Mouse (Mus musculus) NIH3T3 (cell line): ENCODE results near the gene Zfp827.

Experiments
- DNase-seq: peaks from one replicate; pipeline ENCODE4 v3.0.0-alpha.2; 2012; ENCODE audit warnings: low read depth

The Zfp827 gene

DNA sequence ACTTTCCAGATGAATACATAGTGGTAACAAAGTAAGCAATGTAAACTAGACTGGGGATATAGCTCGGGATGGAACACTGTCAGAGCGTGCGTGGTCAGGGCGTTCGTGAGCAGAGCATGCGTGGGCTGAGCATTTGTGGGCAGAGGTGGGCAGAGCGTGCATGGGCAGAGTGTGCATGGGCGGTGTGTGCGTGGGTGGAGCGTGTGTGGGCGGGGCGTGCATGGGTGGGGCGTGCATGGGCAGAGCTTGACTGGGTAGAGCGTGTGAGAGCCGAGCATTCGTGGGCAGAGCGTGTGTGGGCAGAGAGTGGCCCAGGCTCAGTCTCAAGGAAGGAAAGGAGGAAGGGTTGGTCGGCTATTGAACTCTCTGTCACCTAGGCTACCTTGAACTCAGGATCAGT, 84.2 kb downstream of the Zfp827 start:
- DNase-seq: no peak

DNA sequence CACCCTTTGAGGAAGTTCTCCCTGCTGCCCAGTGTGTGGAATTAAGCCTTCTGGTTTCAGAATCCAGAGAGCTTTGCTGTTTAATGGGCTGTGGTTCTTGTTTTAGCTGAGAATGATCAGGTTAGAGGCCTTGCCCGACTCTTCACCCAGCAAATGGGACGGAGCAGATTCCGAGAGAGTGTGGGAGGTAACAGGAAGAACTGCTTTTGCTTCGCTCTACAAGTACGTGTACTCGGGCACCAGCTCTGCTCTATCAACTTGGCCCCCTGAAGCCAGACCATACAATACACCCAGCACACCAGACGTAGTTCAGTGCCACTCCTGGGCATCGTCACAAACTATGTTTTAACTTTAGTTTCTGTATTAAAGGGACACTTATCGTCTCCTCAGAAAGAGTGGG, 85.3 kb downstream of the Zfp827 start:
- no peak for DNase-seq

DNA sequence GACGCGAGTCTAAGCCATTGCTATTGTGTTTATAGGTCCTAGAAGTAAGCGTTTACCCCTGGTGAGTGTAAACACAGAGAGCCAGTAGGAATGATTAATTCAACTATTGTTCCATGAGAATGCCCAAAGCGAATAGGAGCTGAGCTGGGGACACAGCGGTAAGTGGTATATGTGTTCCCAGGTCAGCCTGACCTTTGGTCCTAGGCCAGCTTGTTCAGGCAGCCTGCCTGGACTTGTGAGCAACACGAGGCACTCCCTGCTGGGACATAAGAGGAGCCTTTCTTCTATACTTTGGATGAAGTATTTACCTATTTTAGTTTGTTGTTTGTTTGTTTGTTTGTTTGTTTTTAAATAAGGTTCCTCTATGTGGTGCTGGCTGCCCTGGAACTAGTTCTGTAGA, 86.3 kb downstream of the Zfp827 start:
- no peak for DNase-seq

DNA sequence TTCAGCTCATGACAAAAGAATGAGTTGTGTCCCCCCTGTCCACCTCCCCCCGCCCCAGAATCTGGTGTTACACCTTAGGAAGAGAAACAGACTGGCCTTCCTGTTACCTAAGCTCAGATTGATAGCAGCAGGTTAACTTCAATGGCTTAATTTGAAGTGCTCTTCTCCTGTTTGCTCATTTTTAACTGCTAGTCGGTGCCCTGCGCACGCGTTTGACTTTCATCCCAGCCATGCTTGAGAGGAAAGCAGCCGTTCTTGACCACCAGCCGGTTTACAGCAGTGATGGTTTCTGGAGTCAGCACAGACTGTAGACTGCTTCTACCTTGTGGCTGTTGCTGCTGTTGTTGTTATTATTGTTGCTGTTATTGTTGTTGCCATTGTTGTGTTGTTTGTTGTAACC, 88.2 kb downstream of the Zfp827 start:
- no peak for DNase-seq

DNA sequence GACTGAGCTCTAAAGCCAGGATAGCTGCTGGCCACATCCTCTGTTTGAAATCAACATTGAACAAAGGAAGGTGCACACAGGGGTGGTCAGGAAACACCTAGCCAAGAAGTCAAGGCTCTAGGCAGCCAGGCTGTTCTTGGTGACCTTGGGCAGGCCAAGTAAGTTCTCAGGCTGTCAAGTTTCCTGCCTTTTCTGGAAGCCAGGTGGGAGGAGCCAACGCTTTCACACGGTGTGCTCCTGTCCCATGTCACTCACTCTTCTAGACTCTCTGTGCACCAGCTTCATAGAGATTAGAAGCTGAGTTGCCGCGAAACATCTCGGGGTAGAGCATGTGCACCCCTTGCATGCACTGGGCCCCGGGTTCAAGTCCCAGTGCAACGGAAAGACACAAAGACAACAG, 89.5 kb downstream of the Zfp827 start:
- DNase-seq: no peak

DNA sequence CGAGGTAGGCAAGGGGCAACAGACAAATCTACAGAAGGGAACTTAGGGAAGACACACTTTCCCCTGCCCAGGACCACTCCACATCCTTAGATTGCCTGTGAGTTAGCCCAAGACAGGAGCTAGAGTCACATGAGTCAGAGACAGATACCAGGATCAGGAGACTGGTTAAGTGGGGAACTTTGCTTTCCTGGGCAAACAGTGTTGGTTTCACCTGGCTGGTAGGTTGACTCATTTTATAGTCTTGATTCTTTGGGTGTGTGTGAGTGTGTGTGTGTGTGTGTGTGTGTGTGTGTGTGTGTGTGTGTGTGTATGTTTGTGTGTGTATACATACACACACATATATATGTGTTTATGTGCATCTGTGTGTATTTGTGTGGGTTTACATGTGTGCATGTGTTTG, 93.4 kb downstream of the Zfp827 start:
- no peak for DNase-seq

DNA sequence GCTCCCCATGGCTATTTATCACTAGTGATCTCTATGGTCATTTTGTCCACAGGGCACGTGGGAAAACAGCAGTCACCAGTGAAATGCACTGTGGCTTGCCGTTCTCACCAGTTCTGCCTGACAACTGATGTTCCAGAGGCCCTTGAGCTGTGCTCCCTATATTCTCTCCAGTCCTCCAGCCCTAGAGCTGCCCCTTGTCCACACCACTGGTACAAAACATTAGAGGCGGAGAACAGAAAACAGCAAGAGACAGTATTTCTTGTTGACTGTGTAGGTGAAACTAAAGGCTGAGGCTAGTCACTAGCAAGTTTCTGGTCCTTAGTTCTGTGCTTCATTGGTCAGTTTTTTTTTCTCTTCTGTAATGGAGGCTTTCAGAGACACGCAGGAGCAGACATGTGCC, 96.0 kb downstream of the Zfp827 start:
- DNase-seq: no peak

DNA sequence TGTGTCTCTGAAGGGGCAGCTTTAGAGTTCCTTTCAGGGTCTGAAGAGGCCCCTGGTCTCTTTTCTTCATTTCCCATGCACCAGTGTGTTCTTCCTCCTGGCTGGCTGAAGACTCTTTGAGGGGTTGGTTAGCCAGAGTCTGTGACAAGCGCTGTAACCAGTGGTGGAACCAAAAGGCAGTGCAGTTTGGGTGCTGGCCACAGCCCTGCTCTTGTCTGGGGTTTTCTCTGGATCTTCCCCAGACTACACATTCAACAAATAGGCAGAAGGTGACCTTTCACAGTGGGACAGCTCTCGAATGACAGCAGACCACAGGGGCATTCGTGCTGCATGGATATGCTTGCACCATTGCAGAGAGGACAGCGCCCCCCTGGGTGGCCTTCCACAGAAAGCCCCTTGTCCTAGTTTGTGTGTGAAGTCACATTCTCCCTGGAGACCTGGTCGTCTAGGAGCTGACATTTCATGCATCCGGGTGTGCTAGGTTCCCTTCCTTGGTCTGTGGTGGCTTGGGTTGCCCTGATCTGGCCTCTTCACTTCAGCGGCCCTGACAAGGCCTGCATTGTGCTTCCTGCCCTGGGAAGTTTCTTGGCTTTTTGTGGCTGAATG, 99.1 kb downstream of the Zfp827 start:
- DNase-seq: no peak

DNA sequence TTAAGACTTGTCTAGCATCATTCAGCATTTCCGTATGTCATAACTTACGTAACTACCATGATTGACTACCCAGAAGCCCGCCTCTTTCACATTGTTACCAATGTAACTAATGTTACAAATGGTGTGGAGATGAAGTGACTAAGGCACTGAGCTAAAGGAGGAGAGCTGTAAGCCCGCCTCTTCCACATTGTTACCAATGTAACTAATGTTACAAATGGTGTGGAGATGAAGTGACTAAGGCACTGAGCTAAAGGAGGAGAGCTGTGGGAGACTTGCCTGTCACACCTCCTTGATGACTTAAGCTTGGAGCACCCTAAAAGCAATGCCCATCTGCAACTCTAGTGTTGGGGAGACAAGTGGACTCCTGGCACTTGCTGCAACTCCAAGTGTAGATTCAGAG, 100.3 kb downstream of the Zfp827 start:
- DNase-seq: peak; percentile 47

DNA sequence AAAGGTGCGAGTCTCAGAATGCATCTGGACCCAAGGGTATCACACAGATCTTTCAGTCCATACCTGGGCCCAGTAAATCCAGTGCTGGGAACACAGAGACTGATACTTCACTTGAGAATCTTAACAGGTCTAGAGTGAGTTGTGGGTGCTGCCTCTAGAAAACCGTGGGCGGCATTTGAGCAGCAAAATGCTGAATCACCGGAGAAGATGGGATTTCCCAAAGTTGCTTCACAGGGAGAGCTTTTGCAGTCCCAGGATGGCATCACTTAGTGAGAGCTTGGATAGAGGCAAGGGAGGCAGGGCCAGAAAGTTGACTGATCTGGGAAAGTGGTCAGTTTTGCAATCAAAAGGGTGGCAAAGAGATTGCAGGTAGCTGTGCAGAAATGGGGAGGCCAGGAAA, 111.4 kb downstream of the Zfp827 start:
- DNase-seq: peak; percentile 84

DNA sequence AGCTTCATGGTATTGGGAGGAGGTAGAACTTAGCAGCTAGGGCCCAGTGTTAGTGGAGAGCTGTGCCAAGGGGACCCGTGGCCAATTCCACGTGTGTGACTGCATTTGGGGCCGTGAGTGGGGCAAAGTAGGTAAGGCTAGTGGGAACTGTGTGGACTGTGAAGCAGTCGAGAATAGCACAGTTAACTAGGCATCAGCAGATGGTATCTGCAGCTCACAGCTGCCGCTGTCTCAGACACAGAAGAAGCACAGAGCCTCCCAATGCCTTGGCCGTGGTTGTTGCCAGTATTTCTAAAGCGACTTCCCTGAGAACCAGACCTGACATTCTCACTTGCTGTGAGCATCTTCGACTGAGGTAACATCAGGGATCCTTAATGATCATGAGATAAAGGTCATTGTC, 112.7 kb downstream of the Zfp827 start:
- no peak for DNase-seq

DNA sequence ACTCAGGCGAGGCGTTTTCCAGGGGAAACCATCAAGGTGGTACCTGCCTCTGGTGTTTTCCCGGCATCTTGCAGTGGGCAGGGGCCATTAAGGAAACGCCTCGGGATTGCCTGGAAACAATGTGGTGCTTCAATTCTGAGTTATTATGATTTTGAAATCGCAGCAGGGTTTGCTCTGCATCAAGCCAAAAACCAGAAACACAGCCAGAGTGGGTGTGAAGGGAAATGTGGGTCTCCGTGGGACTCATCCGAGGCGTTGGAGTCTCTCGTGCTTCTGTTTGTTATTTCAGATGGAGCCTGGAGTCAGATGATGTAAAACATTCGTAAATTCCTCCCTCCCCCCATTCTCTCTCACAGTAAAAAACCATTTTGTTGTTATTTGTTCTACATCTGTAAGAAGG, 113.4 kb downstream of the Zfp827 start:
- DNase-seq: no peak

DNA sequence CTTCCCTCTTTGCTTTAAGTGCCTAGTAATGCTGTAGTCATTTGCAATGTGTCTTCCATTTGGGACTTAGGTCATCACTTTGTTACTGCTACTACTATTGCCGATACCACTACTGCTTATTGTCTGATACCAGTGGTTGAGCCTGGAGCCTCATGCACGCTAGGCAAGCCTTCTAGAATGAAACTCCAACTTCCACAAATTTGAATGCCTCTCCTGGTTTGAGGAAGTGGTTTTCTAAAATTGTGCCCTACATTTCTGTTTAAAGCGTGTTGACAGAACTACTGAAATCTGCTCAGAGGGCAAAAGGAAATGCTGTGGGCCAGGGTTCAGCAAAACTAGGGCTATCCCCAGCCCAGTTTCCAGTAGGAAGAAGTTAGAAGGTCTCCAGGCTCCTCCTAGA, 115.5 kb downstream of the Zfp827 start:
- no peak for DNase-seq

DNA sequence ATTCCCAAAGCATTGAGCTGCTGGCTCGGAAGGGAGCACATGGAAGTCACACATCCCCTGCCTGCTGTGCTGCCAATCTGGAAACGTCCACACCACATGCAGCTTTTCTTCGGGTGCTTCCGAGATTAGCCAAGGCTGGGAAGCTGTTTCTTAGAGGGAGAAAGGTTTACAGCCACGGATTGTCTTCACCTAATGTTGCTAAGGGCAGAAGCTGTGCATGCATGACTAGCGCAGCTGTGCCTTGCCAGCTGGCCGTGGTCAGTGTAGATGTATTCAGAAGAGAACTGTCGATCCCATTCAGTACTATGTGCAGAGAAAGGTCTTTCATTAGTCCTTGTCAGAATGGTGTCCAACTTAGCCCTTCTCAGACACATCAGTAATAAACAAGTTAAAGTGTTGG, 117.0 kb downstream of the Zfp827 start:
- DNase-seq: no peak

DNA sequence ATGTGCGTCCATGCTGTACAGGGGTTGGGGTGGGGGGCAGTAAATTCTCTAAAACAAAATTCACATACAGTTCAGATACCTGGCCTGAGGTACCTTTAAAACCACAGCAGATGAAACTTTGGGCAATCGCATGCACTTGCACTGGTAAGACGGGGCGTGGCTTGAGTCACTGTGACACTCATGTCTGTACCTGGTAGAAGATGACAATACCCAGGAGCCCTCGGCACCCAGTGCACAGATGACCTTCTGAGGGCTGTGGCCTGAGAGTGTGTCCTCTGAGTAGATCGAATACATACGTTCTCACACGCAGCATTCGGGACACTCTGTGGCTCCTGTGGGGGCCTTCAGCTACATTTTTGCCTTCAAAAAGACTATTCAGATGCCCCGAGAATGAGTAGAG, 117.4 kb downstream of the Zfp827 start:
- no peak for DNase-seq

DNA sequence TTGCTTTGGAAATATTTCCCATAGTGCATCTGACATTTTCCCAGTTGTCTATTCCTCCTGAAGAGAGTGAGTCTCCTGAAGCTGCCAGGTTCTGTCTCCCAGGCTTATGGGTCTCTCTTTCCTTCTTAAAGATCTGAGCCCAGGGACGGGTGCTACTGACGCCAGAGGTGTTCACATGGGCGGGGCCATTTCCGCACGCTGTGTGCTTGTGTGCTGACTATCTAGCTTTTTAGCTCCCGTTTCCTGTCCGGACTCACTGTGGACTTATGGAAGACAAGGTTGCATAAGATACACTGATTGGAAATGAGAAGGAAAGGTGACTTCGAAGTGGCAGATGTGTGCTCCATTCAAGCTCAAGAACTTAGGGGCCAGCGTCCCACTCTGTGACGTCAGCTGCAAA, 120.6 kb downstream of the Zfp827 start:
- no peak for DNase-seq

DNA sequence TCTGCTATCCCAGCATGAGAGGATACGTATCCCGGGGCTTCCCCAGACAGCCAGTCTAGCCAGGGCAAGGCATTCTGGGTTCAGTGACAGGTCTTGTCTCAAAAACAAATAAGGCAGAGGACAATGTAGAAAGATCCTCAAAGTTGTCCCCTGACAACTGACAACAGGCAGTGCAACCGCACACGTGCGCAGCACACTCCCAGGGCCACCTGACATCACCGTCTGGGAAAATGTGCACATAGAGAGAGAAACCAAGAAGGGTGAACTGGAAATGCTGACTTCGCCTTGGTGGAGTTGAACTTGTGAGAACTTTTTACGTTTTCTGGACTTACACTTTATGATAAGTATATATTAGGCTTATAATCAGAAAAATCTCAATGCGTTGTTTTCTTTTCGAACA, 121.6 kb downstream of the Zfp827 start:
- DNase-seq: no peak

DNA sequence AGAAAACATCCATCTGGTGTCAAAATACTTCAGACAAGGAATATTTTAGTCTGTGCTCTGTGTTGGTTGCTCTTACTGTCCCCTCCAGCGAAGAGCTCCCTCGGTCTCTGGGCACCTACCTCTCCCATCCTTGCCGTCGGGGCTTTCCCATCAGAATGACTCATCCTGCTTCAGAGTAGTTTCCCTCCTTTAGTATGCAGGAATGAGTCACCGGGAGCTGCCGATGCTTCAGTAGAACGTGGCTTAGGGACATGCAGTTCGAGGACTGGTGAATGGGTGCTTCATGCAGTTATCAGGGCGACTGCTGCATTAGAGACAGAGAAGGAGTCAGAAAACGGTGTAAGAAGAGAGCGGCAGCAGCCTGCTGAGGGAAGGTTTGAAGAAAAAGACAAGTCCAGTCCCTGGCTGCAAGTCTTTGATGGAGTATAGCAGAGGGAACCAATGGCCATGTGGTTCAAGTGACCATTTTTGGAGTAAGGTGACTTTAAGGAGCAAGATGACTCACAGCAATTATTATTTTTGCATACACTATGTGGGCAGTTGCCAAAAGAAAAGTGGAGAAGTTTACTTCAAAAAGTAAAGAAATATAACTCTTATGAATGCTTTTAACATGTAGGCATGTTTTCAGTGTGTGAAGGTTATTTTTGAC, 122.4 kb downstream of the Zfp827 start:
- peak; percentile 83 for DNase-seq

DNA sequence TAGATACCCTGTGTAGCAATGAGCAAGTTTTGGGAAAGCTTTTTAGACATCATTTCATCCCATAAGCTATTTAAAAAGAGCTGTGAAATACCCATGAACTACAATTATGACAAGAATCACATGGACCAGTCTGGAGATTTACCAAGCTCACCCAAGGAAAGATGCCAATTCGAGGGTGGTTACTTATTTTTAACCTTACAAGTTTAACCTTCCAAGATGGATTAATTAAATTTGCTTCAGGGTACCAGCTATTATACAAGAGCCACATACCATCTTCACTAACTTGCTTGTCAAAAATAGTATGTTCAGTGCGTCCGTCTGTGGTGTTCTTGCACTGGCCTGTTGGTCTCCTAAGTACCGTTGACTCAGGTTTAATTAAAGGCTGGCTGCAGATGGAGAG, 123.4 kb downstream of the Zfp827 start:
- no peak for DNase-seq

DNA sequence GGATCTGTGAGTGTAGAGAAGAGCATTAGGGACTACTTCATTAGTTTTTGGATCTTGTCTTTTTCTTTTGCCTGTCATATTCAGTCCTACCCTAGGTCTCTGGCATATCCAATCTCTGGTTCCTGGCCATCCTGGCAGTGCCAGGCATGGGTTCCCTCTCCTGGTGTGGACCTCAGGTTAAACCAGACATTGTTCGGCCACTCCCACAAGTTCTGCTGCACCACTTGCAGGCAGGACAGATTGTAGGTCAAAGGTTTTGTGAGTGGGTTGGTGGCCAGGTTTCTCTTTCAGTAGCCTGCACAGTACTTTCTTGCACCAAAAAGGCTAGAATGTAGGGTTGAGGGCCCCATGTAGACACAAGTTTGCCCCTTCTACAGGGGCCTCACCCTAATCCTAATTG, 125.0 kb downstream of the Zfp827 start:
- no peak for DNase-seq

DNA sequence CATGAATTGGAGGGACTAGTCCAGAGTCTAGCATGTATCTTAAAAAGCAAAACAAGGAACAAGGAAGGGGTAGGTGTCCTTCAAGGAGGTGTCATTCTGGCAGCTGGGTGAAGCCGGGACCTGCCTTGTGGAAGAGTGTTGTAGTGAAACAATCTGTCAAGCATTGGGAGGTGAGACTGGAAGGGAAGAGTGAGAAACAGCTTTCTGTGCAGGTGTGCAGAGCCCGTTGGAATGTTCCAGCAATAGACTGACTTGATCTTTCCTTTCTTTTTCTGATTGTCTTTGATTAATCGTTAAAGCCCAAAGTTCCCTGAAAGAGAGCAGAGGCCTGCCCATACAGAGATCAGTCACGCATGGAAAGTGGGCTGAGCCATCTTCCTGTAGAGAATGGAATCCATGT, 125.4 kb downstream of the Zfp827 start:
- no peak for DNase-seq

DNA sequence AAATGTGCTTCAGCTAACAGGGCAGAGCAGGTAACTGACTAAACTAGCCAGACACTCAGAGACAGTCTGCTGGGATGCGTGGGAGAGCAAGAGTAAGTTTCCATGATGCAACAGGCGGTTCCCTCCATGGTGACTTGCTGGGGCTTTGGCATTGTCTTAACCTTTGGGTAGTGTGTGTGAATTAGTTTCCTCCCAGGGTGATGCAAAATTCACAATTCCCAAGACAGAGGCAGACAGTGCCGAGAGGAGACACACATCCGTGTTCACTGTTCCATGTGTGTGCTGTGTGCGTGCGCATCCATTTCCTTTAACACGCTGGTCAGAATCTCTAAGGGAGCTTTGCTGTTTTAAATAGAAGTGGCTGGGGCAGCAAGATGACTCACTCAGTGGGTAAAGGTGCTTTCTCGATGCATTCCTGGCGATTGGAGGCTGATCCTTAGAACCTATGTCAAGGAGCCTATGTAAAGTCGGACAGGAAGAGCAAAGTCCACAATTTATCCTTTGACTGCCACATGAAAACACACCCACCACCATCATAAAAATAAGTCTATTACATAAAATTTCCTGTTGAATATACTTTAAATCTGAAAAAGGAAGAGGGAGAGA, 127.4 kb downstream of the Zfp827 start:
- no peak for DNase-seq

DNA sequence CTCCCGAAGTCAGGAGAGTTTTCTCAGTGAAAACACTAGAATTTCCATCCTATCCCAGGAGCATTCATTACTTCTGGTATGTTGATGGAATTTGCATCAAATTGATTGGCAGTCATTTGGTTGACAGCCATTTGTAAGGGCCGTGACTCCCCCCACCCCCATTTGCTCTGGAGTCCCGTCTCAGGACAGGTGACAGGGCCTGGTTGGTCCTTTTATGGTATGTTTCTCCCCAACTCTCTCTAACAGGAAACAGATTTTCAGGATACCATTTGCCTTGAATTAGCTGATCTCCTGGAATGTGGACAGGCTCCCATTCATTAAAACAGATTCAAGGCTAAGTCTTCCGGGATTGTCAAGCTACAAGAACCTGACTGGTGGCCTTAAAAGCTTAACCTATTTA, 129.1 kb downstream of the Zfp827 start:
- no peak for DNase-seq

DNA sequence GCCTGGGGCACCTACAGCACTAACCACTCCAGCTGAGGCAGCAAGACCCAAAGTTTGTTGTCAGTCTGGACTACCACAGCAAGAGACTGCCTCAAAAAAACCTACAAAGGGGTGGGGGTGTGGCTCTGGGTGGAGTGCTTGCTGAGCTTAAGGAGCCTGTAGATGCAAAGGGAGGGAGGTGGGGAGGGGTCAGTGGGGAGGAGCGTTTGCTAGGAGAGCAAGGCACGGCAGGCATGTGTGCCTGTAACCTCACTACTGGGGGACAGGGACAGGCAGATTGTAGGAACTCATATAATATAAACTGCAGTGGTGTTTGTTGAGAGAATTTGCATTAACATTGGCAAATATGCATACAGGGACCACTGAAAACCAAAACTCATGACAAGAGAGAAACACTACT, 130.1 kb downstream of the Zfp827 start:
- DNase-seq: no peak
